Mouse (Mus musculus): ENCODE measurements around the gene Ptgir. TPM values are rescaled to one million over a fixed set of nuclear protein-coding genes. Genes with fewer than 3 reads are reported as not detected.
A peak's percentile ranks its signal among the peaks of the same experiment; 100 is the strongest.

Ptgir gene
- polyA plus RNA-seq, 3 experiments from 2014 or later = 4.3 to 8.2 (median 7.1) TPM

DNA sequence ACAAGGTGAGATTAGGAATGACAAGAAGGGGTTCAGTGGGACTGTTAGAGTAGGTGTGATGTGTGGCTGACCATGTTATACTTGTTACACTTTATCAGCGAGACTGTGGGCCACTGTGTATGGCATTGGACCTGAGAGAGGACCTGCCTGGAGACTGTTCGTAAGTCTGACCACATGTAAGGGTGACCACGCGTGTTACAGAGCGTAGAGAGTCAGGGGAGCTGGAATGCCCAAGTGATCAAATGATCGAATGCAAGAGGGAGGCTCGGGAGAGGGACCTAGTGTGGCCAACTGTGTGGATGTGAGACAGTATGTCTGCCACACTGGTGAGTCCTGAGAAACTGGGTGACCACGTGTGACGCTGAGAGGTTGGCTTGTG lies 13.9 kb upstream of the Ptgir start:
- ATAC-seq = peak; percentile 8

GRCm38 (mm10) chr7:16893612-16894011 lies 12.7 kb upstream of the Ptgir start:
- ATAC-seq = no peak

GRCm38 (mm10) chr7:16894279-16894678 lies 12.0 kb upstream of the Ptgir start:
- ATAC-seq = no peak

GRCm38 (mm10) chr7:16895000-16895399 lies 11.3 kb upstream of the Ptgir start:
- peak; percentile 49 for ATAC-seq

GRCm38 (mm10) chr7:16895511-16895910 lies 10.8 kb upstream of the Ptgir start:
- ATAC-seq = no peak

DNA sequence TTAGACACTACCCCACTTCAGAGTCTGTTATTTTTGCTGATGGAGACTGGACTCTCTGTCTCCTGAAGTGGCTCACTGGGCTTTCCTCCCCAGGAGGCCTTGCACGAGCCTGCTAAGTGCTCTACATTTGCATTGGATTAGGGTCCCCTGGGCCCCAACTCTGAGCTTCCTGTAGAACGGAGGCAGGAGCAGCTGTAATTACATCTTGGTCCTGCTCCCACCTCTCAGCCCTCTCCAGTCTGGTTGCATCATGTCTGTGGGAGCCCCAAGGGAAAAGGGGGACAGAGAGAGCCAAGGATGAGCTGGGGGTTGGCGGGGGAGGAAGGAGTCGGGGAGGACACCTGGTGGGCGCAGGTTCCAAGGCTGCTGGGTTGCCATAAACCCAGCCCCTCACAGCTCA lies 5.8 kb upstream of the Ptgir start:
- ATAC-seq = no peak

GRCm38 (mm10) chr7:16903439-16903955 lies 2.8 kb upstream of the Ptgir start:
- ATAC-seq = no peak

- no peak for ATAC-seq
Measured at GRCm38 (mm10) chr7:16904120-16904675, 2.1 kb upstream of the Ptgir start.

GRCm38 (mm10) chr7:16905491-16906021 lies 734 bp upstream of the Ptgir start:
- ATAC-seq = peak; percentile 26

GRCm38 (mm10) chr7:16906889-16907559 lies 734 bp downstream of the Ptgir start:
- no peak for ATAC-seq

DNA sequence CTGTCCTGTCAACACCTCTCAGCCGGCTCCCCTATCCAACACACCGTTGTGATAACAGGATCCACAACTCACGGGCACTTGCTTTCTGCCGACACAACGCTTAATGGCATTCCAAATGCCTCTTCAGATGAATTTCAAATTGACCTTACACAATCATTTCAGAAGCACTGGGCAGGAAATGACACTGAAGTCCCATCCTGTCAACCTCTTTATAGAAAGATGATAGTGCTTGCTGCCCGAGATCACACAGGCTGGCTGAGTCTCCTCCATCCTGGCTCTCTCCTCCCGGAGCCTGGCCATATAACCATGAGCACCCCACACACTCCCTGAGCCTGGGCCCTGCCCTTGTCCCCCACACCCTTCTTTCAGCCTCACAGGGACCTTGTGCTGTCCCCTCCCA lies 1.6 kb downstream of the Ptgir start:
- ATAC-seq = peak; percentile 55

GRCm38 (mm10) chr7:16908367-16908766 lies 2.1 kb downstream of the Ptgir start:
- peak; percentile 49 for ATAC-seq

- no peak for ATAC-seq
Measured at GRCm38 (mm10) chr7:16908859-16909258, 2.6 kb downstream of the Ptgir start.

DNA sequence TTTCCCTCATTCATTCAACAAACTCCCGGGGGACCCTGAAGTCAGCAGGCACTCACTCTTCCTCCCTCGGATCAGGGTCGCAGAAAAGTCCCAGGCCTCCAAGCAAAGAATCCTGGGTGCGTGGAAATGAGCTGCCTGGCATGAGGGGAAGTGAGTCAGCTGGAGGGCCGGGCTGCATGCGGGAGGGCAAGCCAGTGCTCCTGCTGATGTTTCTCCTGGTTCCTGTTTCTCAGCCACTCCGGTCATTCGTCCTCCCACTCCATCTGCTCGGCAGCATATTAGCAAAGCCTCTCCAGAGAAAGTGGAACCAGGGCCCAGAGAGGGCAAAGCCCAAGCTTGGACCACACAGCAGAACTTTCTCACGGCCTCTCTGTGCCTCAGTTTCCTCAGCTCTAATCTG lies 3.6 kb downstream of the Ptgir start:
- no peak for ATAC-seq

GRCm38 (mm10) chr7:16911904-16912303 lies 5.6 kb downstream of the Ptgir start:
- no peak for ATAC-seq

- ATAC-seq = no peak
Measured at GRCm38 (mm10) chr7:16912360-16912759, 6.1 kb downstream of the Ptgir start.

DNA sequence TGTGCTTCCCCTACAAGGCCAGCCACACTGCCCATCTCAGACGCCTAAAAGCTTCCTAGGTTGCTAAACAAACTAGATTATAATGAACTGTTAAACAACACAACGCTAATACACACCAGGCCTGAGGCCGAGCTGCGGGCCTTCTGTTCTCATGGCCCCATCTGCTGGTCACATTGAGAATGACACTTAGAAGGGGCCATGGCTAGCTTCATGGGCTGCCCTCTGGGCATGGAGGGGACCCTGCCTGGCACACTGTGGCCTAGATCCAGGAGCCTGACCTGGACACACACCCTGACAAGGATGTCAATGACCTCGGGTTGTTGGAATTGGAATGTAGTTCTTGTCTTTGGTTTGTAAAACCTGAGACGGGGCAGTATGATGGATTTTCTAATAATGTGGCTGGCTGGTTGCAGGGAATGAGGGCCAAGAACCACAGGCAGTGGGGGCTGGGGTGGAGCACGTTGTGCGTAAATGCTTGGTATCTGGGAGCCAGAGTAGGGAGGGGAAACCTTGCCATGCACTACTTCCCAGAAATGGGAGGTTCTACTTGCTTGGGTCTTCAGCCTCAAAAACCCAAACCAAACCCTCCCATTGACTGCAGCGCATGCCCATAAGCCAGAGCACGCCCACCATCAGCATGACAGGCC lies 7.6 kb downstream of the Ptgir start:
- peak; percentile 96 for ATAC-seq

DNA sequence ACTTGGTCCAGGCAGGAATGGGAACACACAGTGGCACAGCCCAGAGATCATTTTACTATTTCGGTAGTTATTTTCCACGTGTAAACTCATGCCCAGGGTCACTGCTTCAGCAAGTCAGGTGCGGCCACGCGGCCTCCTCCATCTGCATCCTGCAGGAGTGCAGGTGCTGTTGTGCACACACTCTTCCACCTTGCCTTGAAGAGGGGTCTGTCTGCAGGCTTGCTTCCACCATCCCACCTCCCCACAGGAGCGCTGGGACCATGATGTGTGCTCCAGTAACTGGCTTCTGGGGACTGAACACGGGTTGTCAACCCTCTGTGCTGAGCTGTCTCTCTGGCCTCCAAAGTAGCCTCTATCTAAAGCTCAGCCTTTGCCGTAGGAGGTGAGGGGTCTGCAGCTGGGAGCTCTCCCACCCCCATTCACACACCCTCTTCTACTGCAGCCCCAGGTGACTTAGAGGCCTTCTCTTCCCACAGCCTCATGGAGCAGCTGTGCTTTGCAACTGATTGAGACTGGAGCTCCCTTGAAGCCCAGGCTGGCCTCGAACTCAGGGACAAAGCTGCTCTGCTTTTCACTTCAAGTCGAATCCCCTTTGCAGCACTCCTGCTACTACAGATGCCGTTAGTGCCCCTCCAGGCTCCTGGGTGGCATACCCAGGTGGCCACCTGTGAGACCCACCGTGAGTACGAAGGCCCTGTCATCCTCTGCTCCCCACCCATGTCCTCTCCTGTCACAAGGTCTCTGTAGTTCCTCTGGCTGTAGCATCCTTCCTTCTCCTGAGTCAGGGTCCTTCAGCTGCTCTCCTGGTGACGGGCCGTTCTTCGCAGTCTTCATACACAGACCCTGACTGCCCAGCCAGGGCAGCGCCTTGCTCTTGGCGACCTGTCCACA lies 8.4 kb downstream of the Ptgir start:
- no peak for ATAC-seq

DNA sequence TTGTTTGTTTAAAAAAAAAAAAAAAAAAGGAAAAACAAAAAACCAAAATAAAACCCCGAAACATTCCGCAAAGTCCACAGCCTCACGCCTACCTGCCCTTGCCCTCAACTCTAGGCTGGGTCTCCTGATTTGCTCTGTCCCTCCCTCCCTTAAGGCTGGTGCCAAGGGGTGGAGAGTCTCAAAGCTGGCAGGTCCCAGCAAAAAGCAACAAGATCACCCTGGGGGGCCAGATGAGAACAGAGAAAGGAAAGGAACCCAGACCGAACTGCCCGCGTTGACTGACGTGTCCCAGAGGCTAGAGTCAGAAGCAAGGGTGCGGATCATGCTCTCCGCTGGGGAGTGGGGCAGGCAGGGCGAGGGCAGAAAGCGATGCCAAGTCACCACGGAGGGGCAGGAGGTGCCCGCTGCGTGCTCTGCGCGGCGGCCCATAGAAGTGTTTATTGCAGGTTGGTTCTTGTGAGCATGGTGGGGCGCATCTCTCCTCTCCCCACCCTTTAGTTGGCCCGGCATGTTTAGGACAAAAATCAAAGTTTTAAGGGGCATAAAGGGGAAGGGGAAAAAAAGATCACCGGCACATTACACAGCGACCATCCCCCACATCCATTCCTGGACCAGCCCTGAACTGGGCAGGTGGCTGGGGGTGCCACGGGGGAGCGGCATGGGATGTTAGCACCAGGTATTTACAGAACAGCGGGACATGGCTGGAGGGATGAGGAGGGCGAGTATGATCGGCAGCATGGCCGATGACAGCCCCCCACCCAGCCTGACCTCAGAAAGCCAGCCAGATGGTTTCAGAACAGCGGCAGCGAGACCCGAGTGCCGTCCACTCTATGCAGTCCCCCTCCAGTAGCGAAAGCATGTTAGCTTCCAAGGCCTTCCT lies 9.4 kb downstream of the Ptgir start:
- ATAC-seq = no peak

- no peak for ATAC-seq
Measured at GRCm38 (mm10) chr7:16916342-16917265, 10.3 kb downstream of the Ptgir start.
